Mouse (Mus musculus): Measurements from ENCODE around the gene Higd2a.
A peak's percentile ranks its signal among the peaks of the same experiment; 100 is the strongest.

DNA sequence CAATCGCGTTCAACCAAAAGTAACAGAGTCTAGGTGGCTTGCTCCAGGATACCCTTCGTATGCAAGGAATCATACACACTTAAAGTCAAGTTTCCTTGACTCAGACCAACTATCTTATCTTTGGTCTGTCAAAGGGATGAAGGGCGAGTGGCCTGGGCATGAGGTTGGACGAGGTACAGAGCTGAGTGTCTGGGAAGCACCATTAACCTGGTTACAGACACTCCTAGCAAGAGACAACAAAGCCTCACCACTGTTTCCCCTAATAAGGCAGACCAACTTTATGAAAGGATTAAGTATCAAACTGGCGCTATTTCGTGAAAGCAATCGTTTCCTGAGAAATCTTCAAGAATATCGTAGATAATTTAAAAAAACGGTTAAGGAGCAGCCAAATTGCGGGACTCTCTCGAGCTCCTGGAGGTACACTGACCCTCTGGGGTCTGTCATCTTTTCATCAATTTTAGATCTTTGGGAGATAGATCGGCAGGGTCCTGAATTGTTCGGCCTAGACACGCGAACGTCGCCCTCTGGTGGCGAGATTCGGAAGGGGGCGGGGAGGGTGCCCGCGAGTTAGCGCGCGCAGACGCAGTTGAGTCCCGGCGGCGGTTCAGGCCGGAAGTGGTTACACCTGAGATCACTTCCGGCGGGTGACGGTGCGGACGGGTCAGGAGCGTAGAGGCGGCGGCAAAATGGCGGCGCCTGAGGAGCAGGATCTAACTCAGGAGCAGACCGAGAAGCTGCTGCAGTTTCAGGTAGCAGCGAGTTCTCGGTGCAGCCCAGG lies 31.3 kb downstream of the Higd2a start, which contains the start of gene Faf2:
- peak; percentile 69 for TF ChIP-seq CTCF (IDR thresholded peaks at IDR 0.05; ENCODE audit: low read depth, low read length)
- no peak for TF ChIP-seq POLR2A (IDR thresholded peaks at IDR 0.05; ENCODE audit: borderline replicate concordance, low read depth, low read length)
